Mouse (Mus musculus) adrenal gland, postnatal 4 days (tissue): ENCODE results near the gene Lrp5. TPM values are rescaled to one million over a fixed set of nuclear protein-coding genes. Genes with fewer than 3 reads are reported as not detected.

ENCODE experiments used
- DNase-seq, 2 experiments: peaks; one replicate each; pipeline ENCODE4 v3.0.0; 2021 to 2022; ENCODE audit warnings: low spot score in 2 of 2, mixed read lengths in 2 of 2
- long read RNA-seq, 2 experiments: library from polyadenylated mRNA; stranded (forward); transcript quantifications; one replicate each; pipeline ENCODE4 v2.0.0; 2021
- total RNA-seq, 2 experiments: library from RNA; stranded (reverse); gene quantifications; 2 replicates each; pipeline ENCODE4 v1.2.3; 2021

Gene Lrp5
- 100 to 1,000 TPM; 109 to 117 TPM for total RNA-seq
- long read RNA-seq, experiment 1, full-length matches to known transcripts = 3 of 9 reads
- long read RNA-seq, experiment 1, partial matches to known transcripts = 4 of 9 reads
- long read RNA-seq, experiment 1, other reads (novel, unspliced or antisense) = 2 of 9 reads
- long read RNA-seq, experiment 2, full-length matches to known transcripts = 4 of 16 reads
- long read RNA-seq, experiment 2, partial matches to known transcripts = 9 of 16 reads
- long read RNA-seq, experiment 2, other reads (novel, unspliced or antisense) = 3 of 16 reads

GRCm38 (mm10) chr19:3686215-3686894, at the start of gene Lrp5:
Gene Lrp5, minus strand, starts transcription at chr19:3686564.
- DNase-seq = peak in 1 of 2 experiments; percentile 33

GRCm38 (mm10) chr19:3736001-3736400, 49.6 kb upstream of the Lrp5 start:
- DNase-seq = no peak

- DNase-seq = no peak
These were observed 44.6 kb upstream of the Lrp5 start for GRCm38 (mm10) chr19:3730781-3731646.

GRCm38 (mm10) chr19:3728901-3729300, 42.5 kb upstream of the Lrp5 start:
- DNase-seq = no peak

- peak; percentile 24 to 36 for DNase-seq
These were observed 38.4 kb upstream of the Lrp5 start for GRCm38 (mm10) chr19:3724779-3725178.

GRCm38 (mm10) chr19:3723904-3724303, 37.5 kb upstream of the Lrp5 start:
- no peak for DNase-seq

- DNase-seq = no peak
These were observed 36.8 kb upstream of the Lrp5 start for GRCm38 (mm10) chr19:3723170-3723569.

GRCm38 (mm10) chr19:3719362-3719891, 33.1 kb upstream of the Lrp5 start:
- peak in 1 of 2 experiments; percentile 28 for DNase-seq

GRCm38 (mm10) chr19:3718481-3719361, 32.4 kb upstream of the Lrp5 start:
- peak; percentile 40 to 55 for DNase-seq

GRCm38 (mm10) chr19:3714381-3714780, 28.0 kb upstream of the Lrp5 start:
- DNase-seq = no peak

GRCm38 (mm10) chr19:3710436-3710835, 24.1 kb upstream of the Lrp5 start:
- no peak for DNase-seq

GRCm38 (mm10) chr19:3709013-3709787, 22.8 kb upstream of the Lrp5 start:
- no peak for DNase-seq

- DNase-seq = peak; percentile 97 to 98
These were observed 22.0 kb upstream of the Lrp5 start, which contains the start of gene 1810055G02Rik for GRCm38 (mm10) chr19:3708078-3709012. Gene 1810055G02Rik, plus strand, starts transcription at chr19:3708293.

- no peak for DNase-seq
These were observed 21.2 kb upstream of the Lrp5 start for GRCm38 (mm10) chr19:3707553-3707952.

GRCm38 (mm10) chr19:3706258-3706657, 19.9 kb upstream of the Lrp5 start:
- DNase-seq = no peak

- no peak for DNase-seq
These were observed 16.1 kb upstream of the Lrp5 start for GRCm38 (mm10) chr19:3702460-3702859.

- no peak for DNase-seq
These were observed 13.4 kb upstream of the Lrp5 start for GRCm38 (mm10) chr19:3699508-3700438.
